Mouse (Mus musculus) cerebellum, adult 8-10 months (tissue): ENCODE measurements around the gene Ptpra.

ENCODE experiments used
- DNase-seq: peaks from one replicate; pipeline ENCODE4 v3.0.0; 2022

Ptpra gene

GRCm38 (mm10) chr2:130448449-130448848 is 1.6 kb upstream of the Ptpra start:
- no peak for DNase-seq

- peak; percentile 16 for DNase-seq
These were observed 871 bp upstream of the Ptpra start for GRCm38 (mm10) chr2:130449021-130449793.

GRCm38 (mm10) chr2:130450434-130450796 is 337 bp downstream of the Ptpra start:
- DNase-seq, result peak; percentile 74

- peak; percentile 14 for DNase-seq
These were observed 1.1 kb downstream of the Ptpra start for GRCm38 (mm10) chr2:130451086-130451726.

- DNase-seq, result peak; percentile 14
These were observed 1.6 kb downstream of the Ptpra start for GRCm38 (mm10) chr2:130451727-130452090.

- no peak for DNase-seq
These were observed 2.2 kb downstream of the Ptpra start for GRCm38 (mm10) chr2:130452266-130452665.

GRCm38 (mm10) chr2:130453421-130453820 is 3.3 kb downstream of the Ptpra start:
- DNase-seq, result no peak

- peak; percentile 51 for DNase-seq
These were observed 4.8 kb downstream of the Ptpra start for GRCm38 (mm10) chr2:130454748-130455370.

GRCm38 (mm10) chr2:130457871-130458270 is 7.8 kb downstream of the Ptpra start:
- peak; percentile 25 for DNase-seq

GRCm38 (mm10) chr2:130459576-130459975 is 9.5 kb downstream of the Ptpra start:
- DNase-seq, result no peak

- no peak for DNase-seq
These were observed 11.4 kb downstream of the Ptpra start for GRCm38 (mm10) chr2:130461287-130462071.

GRCm38 (mm10) chr2:130466438-130466837 is 16.4 kb downstream of the Ptpra start:
- DNase-seq, result no peak

- DNase-seq, result no peak
These were observed 19.3 kb downstream of the Ptpra start for GRCm38 (mm10) chr2:130469366-130469765.

- DNase-seq, result no peak
These were observed 19.9 kb downstream of the Ptpra start for GRCm38 (mm10) chr2:130469935-130470334.

- DNase-seq, result no peak
These were observed 22.9 kb downstream of the Ptpra start for GRCm38 (mm10) chr2:130472908-130473510.

GRCm38 (mm10) chr2:130475764-130476163 is 25.7 kb downstream of the Ptpra start:
- no peak for DNase-seq

- DNase-seq, result no peak
These were observed 26.7 kb downstream of the Ptpra start for GRCm38 (mm10) chr2:130476666-130477297.

- no peak for DNase-seq
These were observed 32.1 kb downstream of the Ptpra start for GRCm38 (mm10) chr2:130482177-130482576.

GRCm38 (mm10) chr2:130482700-130483099 is 32.6 kb downstream of the Ptpra start:
- DNase-seq, result no peak

- no peak for DNase-seq
These were observed 34.1 kb downstream of the Ptpra start for GRCm38 (mm10) chr2:130484206-130484605.

- DNase-seq, result no peak
These were observed 37.9 kb downstream of the Ptpra start for GRCm38 (mm10) chr2:130488002-130488401.

GRCm38 (mm10) chr2:130488600-130488999 is 38.5 kb downstream of the Ptpra start:
- no peak for DNase-seq
